Mouse (Mus musculus) limb, embryonic 12.5 days (tissue): ENCODE data around the gene Myzap. TPM values are rescaled to one million over a fixed set of nuclear protein-coding genes. Genes with fewer than 3 reads are reported as not detected.

Experiments used
- ATAC-seq: fragments of 200-750 bp; cut with Nextera tagmentation; 2 replicates; pipeline ENCODE4 v1.8.0; 2017; ENCODE audit warnings: low read depth, moderate TSS enrichment; ENCODE audit not compliant: insufficient number of reproducible peaks, insufficient read depth, low FRiP score, low TSS enrichment
- H3K27ac ChIP-seq: fragments of 300-500 bp; sonication (generic); 2 replicates; pipeline ENCODE4 v1.5.1; 2016; ENCODE audit warnings: mild to moderate bottlenecking, moderate library complexity
- H3K27me3 ChIP-seq: fragments of 300-500 bp; sonication (generic); 2 replicates; pipeline ENCODE4 v1.6.1; 2016; ENCODE audit warnings: mild to moderate bottlenecking, moderate library complexity
- H3K36me3 ChIP-seq: fragments of 300-500 bp; sonication (generic); 2 replicates; pipeline ENCODE4 v1.6.1; 2016; ENCODE audit warnings: mild to moderate bottlenecking, moderate library complexity
- H3K4me1 ChIP-seq: fragments of 300-500 bp; sonication (generic); replicated peaks from 2 replicates; pipeline ENCODE4 v1.6.1; 2016
- H3K4me2 ChIP-seq: fragments of 300-500 bp; sonication (generic); 2 replicates; pipeline ENCODE4 v1.6.1; 2016; ENCODE audit warnings: mild to moderate bottlenecking, moderate library complexity
- H3K4me3 ChIP-seq: fragments of 300-500 bp; sonication (generic); replicated peaks from 2 replicates; pipeline ENCODE4 v1.5.1; 2016; ENCODE audit warnings: mild to moderate bottlenecking
- H3K9ac ChIP-seq: fragments of 300-500 bp; sonication (generic); replicated peaks from 2 replicates; pipeline ENCODE4 v1.6.1; 2016; ENCODE audit warnings: mild to moderate bottlenecking, moderate library complexity
- H3K9me3 ChIP-seq: fragments of 300-500 bp; sonication (generic); 2 replicates; pipeline ENCODE4 v1.6.1; 2016; ENCODE audit warnings: mild to moderate bottlenecking, moderate library complexity
- WGBS: fragments of 180-500 bp; shearing (Covaris S2); methylation state at CpG from one replicate; pipeline ENCODE4 v1.1.7; 2016; 5-methylcytosine and 5-hydroxymethylcytosine counted together
- polyA plus RNA-seq: library from polyadenylated mRNA; unstranded; fragments of >200 nt; fragmentation: Nextera tagmentation; extraction: Ambion mirVana; gene quantifications from 2 replicates; pipeline ENCODE4 v1.2.1, GENCODE M21; 2016

The Myzap gene
- polyA plus RNA-seq, 1 experiment from 2014 or later = 10.0 TPM

GRCm38 (mm10) chr9:71571150-71571633, 21.0 kb downstream of the Myzap start:
- peak; percentile 66; the same call in 1 of the 2 replicates for ATAC-seq
- no peak overlapping the region for H3K9ac ChIP-seq

GRCm38 (mm10) chr9:71570170-71570569, 22.0 kb downstream of the Myzap start:
- Histone ChIP-seq H3K27me3 (0 out of 2 replicates have a peak, but pooled peaks cover 3% of the 10 kb centered on the region), H3K4me3 (no peak overlapping the region), H3K36me3 (no peaks in the 10 kb centered on the region), H3K4me1 (peaks cover 31% of the 10 kb centered on the region), H3K27ac (no peak overlapping the region), H3K9me3 (no peaks in the 10 kb centered on the region), H3K9ac (no peak overlapping the region), H3K4me2 (no peak overlapping the region)
- ATAC-seq = no peak
- 32% methylated on average over 7 of the region's 7 CpGs for WGBS

More at GRCm38 (mm10) chr9:71571150-71571633, 21.0 kb downstream of the Myzap start:
- Histone ChIP-seq H3K36me3 (no peaks in the 10 kb centered on the region), H3K27ac (peak overlapping the region; percentile 72), H3K9me3 (no peaks in the 10 kb centered on the region), H3K4me1 (peaks cover 31% of the 10 kb centered on the region), H3K27me3 (0 out of 2 replicates have a peak, but pooled peaks cover 3% of the 10 kb centered on the region), H3K4me2 (no peak overlapping the region), H3K4me3 (no peak overlapping the region)
- 22% methylated on average over 7 of the region's 7 CpGs for WGBS

- no peak for ATAC-seq
- Histone ChIP-seq H3K36me3 (no peaks in the 10 kb centered on the region), H3K27ac (no peak overlapping the region), H3K4me1 (peaks cover 31% of the 10 kb centered on the region), H3K9ac (no peak overlapping the region), H3K27me3 (0 out of 2 replicates have a peak, but pooled peaks cover 3% of the 10 kb centered on the region), H3K9me3 (no peaks in the 10 kb centered on the region), H3K4me3 (no peak overlapping the region), H3K4me2 (no peak overlapping the region)
- 54% methylated on average over 5 of the region's 5 CpGs for WGBS
Observed at GRCm38 (mm10) chr9:71568323-71568942, 23.7 kb downstream of the Myzap start.

- H3K9me3 ChIP-seq = no peaks in the 10 kb centered on the region
- no peaks in the 10 kb centered on the region for H3K36me3 ChIP-seq
- H3K27me3 ChIP-seq = 0 out of 2 replicates have a peak, but pooled peaks cover 3% of the 10 kb centered on the region
- H3K27ac ChIP-seq = no peak overlapping the region
- ATAC-seq = no peak
- H3K4me1 ChIP-seq = peaks cover 31% of the 10 kb centered on the region
- no peak overlapping the region for H3K4me3 ChIP-seq
- no peak overlapping the region for H3K4me2 ChIP-seq
- 63% methylated on average over 3 of the region's 3 CpGs for WGBS
- no peak overlapping the region for H3K9ac ChIP-seq
Observed at GRCm38 (mm10) chr9:71567391-71567790, 24.8 kb downstream of the Myzap start.

- no peaks in the 10 kb centered on the region for H3K9me3 ChIP-seq
- H3K4me2 ChIP-seq = no peak overlapping the region
- H3K4me1 ChIP-seq = peaks cover 32% of the 10 kb centered on the region
- H3K27ac ChIP-seq = no peak overlapping the region
- no peaks in the 10 kb centered on the region for H3K36me3 ChIP-seq
- WGBS = 19% methylated on average over 4 of the region's 4 CpGs
- ATAC-seq = no peak
- 0 out of 2 replicates have a peak, but pooled peaks cover 3% of the 10 kb centered on the region for H3K27me3 ChIP-seq
- H3K4me3 ChIP-seq = no peak overlapping the region
- no peak overlapping the region for H3K9ac ChIP-seq
Observed at GRCm38 (mm10) chr9:71566763-71567162, 25.4 kb downstream of the Myzap start.

- Histone ChIP-seq H3K9ac (no peak overlapping the region), H3K36me3 (no peaks in the 10 kb centered on the region; the same call in 1 of the 2 replicates), H3K4me2 (no peak overlapping the region), H3K4me1 (peaks cover 8% of the 10 kb centered on the region; the same call in 1 of the 2 replicates), H3K9me3 (peaks cover 9% of the 10 kb centered on the region; the same call in 1 of the 2 replicates), H3K4me3 (no peak overlapping the region), H3K27me3 (peaks cover 5% of the 10 kb centered on the region; the same call in 1 of the 2 replicates), H3K27ac (no peak overlapping the region)
- WGBS = 79% methylated on average over 2 of the region's 2 CpGs
- no peak for ATAC-seq
Observed at GRCm38 (mm10) chr9:71557737-71558136, 34.4 kb downstream of the Myzap start.

GRCm38 (mm10) chr9:71554001-71554400, 38.2 kb downstream of the Myzap start:
- ATAC-seq = no peak
- no peaks in the 10 kb centered on the region for H3K4me1 ChIP-seq
- H3K36me3 ChIP-seq = no peaks in the 10 kb centered on the region; the same call in 1 of the 2 replicates
- H3K4me2 ChIP-seq = no peak overlapping the region
- no peak overlapping the region for H3K4me3 ChIP-seq
- H3K27ac ChIP-seq = no peak overlapping the region
- no peak overlapping the region for H3K9ac ChIP-seq
- peaks cover 5% of the 10 kb centered on the region; the same call in 1 of the 2 replicates for H3K27me3 ChIP-seq
- 100% methylated on average over 3 of the region's 3 CpGs for WGBS
- H3K9me3 ChIP-seq = peaks cover 6% of the 10 kb centered on the region; the same call in 1 of the 2 replicates

GRCm38 (mm10) chr9:71550176-71550575, 42.0 kb downstream of the Myzap start:
- Histone ChIP-seq H3K36me3 (no peaks in the 10 kb centered on the region; the same call in 1 of the 2 replicates), H3K9me3 (peaks cover 6% of the 10 kb centered on the region; the same call in 1 of the 2 replicates), H3K4me1 (no peaks in the 10 kb centered on the region), H3K9ac (no peak overlapping the region), H3K27me3 (0 out of 2 replicates have a peak, but pooled peaks cover 3% of the 10 kb centered on the region), H3K4me3 (no peak overlapping the region), H3K4me2 (no peak overlapping the region), H3K27ac (no peak overlapping the region)
- WGBS = 89% methylated on average over 8 of the region's 8 CpGs
- no peak for ATAC-seq

- no peaks in the 10 kb centered on the region for H3K36me3 ChIP-seq
- peaks cover 4% of the 10 kb centered on the region; the same call in 1 of the 2 replicates for H3K4me1 ChIP-seq
- no peak for ATAC-seq
- no peak overlapping the region for H3K9ac ChIP-seq
- 0 out of 2 replicates have a peak, but pooled peaks cover 6% of the 10 kb centered on the region for H3K27me3 ChIP-seq
- H3K9me3 ChIP-seq = no peaks in the 10 kb centered on the region
- no peak overlapping the region for H3K4me3 ChIP-seq
- H3K27ac ChIP-seq = no peak overlapping the region
- H3K4me2 ChIP-seq = no peak overlapping the region
- WGBS = 76% methylated on average over 10 of the region's 10 CpGs
Observed at GRCm38 (mm10) chr9:71547704-71548275, 44.4 kb downstream of the Myzap start.

- WGBS = 86% methylated on average over 5 of the region's 5 CpGs
- H3K9ac ChIP-seq = no peak overlapping the region
- no peak overlapping the region for H3K4me3 ChIP-seq
- no peaks in the 10 kb centered on the region for H3K9me3 ChIP-seq
- H3K36me3 ChIP-seq = no peaks in the 10 kb centered on the region
- ATAC-seq = no peak
- H3K4me2 ChIP-seq = no peak overlapping the region
- peaks cover 13% of the 10 kb centered on the region for H3K4me1 ChIP-seq
- no peak overlapping the region for H3K27ac ChIP-seq
- H3K27me3 ChIP-seq = 0 out of 2 replicates have a peak, but pooled peaks cover 6% of the 10 kb centered on the region
Observed at GRCm38 (mm10) chr9:71544831-71545230, 47.3 kb downstream of the Myzap start.

- Histone ChIP-seq H3K36me3 (no peaks in the 10 kb centered on the region), H3K4me3 (no peak overlapping the region), H3K9me3 (no peaks in the 10 kb centered on the region), H3K27ac (no peak overlapping the region), H3K27me3 (0 out of 2 replicates have a peak, but pooled peaks cover 8% of the 10 kb centered on the region), H3K9ac (no peak overlapping the region), H3K4me2 (no peak overlapping the region), H3K4me1 (peaks cover 13% of the 10 kb centered on the region)
- peak; percentile 73; the same call in 1 of the 2 replicates for ATAC-seq
- WGBS = 18% methylated on average over 19 of the region's 19 CpGs
Observed at GRCm38 (mm10) chr9:71543443-71544222, 48.5 kb downstream of the Myzap start.
